Mouse (Mus musculus) limb, embryonic 14.5 days (tissue): ENCODE measurements at regions not wholly inside any gene's neighbourhood (a gene's known extent, or its start where the extent isn't known, plus 50 kb on each side); places are given as distances from the start of the nearest gene placed in this dataset.

Experiments used
- ATAC-seq: fragments of 200-750 bp; cut with Nextera tagmentation; 2 replicates; pipeline ENCODE4 v1.8.0; 2017; ENCODE audit warnings: low read depth, moderate number of reproducible peaks, moderate TSS enrichment; ENCODE audit not compliant: low FRiP score
- DNase-seq: peaks from one replicate; pipeline ENCODE4 v3.0.0-alpha.2; 2015; ENCODE audit warnings: low spot score
- H3K27ac ChIP-seq: fragments of 300-500 bp; sonication (generic); replicated peaks from 2 replicates; pipeline ENCODE4 v1.5.1; 2014; ENCODE audit warnings: low read depth, mild to moderate bottlenecking, low read length, moderate library complexity, mixed read lengths
- H3K27me3 ChIP-seq: fragments of 300-500 bp; sonication (generic); 2 replicates; pipeline ENCODE4 v1.6.1; 2014; ENCODE audit warnings: low read length, mixed read lengths; ENCODE audit not compliant: control insufficient read depth, insufficient read depth
- H3K36me3 ChIP-seq: fragments of 300-500 bp; sonication (generic); 2 replicates; pipeline ENCODE4 v1.6.1; 2014; ENCODE audit warnings: mild to moderate bottlenecking, low read length, moderate library complexity, mixed read lengths; ENCODE audit not compliant: control insufficient read depth, insufficient read depth
- H3K4me1 ChIP-seq: fragments of 300-500 bp; sonication (generic); 2 replicates; pipeline ENCODE4 v1.6.1; 2014; ENCODE audit warnings: antibody characterized with exemption, low read length, mixed read lengths; ENCODE audit not compliant: control insufficient read depth, insufficient read depth
- H3K4me2 ChIP-seq: fragments of 300-500 bp; sonication (generic); replicated peaks from 2 replicates; pipeline ENCODE4 v1.6.1; 2014; ENCODE audit warnings: low read depth, mild to moderate bottlenecking, low read length, moderate library complexity; ENCODE audit not compliant: severe bottlenecking
- H3K4me3 ChIP-seq: fragments of 300-500 bp; sonication (generic); replicated peaks from 2 replicates; pipeline ENCODE4 v1.5.1; 2014; ENCODE audit warnings: low read length
- H3K9ac ChIP-seq: fragments of 300-500 bp; sonication (generic); 2 replicates; pipeline ENCODE4 v1.6.1; 2014; ENCODE audit warnings: mild to moderate bottlenecking, low read depth, low read length, moderate library complexity; ENCODE audit not compliant: severe bottlenecking
- H3K9me3 ChIP-seq: fragments of 300-500 bp; sonication (generic); 2 replicates; pipeline ENCODE4 v1.6.1; 2016; ENCODE audit warnings: low read length; ENCODE audit not compliant: control insufficient read depth
- POLR2A ChIP-seq: fragments of 200-500 bp; IDR thresholded peaks from 2 replicates; pipeline ENCODE4 v1.8.0; 2012; ENCODE audit warnings: inconsistent platforms, mild to moderate bottlenecking, moderate library complexity, borderline replicate concordance; ENCODE audit not compliant: insufficient read depth, insufficient read length; ENCODE audit errors: extremely low read depth
- WGBS: fragments of 180-500 bp; shearing (Covaris S2); extraction: QIAGEN DNeasy Blood & Tissue Kit; methylation state at CpG from one replicate; pipeline ENCODE4 v1.1.7; 2014; 5-methylcytosine and 5-hydroxymethylcytosine counted together

GRCm38 (mm10) chr7:129987119-129987665 is 395.5 kb downstream of the Wdr11 start:
- no peaks in the 10 kb centered on the region for H3K36me3 ChIP-seq
- no peak overlapping the region for H3K27ac ChIP-seq
- no peaks in the 10 kb centered on the region for H3K27me3 ChIP-seq
- peaks cover 19% of the 10 kb centered on the region for H3K4me1 ChIP-seq
- H3K4me3 ChIP-seq, result no peak overlapping the region
- no peak for TF ChIP-seq POLR2A
- H3K9ac ChIP-seq, result no peak overlapping the region
- no peak overlapping the region for H3K4me2 ChIP-seq
- no peaks in the 10 kb centered on the region for H3K9me3 ChIP-seq
- DNase-seq (no peak), ATAC-seq (no peak)
- WGBS, result 45% methylated on average over 6 of the region's 6 CpGs

DNA sequence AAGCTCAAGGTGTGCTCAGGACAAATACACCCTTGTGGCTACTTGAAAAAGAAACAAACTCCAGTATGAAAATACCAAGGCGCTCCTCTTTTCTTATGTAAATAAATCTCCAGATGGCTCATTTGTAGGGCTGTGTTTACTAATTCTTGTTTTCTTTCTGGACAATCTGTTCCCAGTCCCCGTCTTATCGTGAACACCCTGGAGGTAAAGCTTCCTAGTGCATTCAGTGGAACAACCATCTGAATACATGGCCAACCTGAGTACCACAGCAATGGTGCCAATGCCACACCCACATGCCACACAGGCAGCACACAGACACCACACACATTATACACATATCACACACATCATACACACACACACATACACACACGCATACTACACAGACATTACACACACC is 396.1 kb downstream of the Wdr11 start:
- WGBS, result 69% methylated on average over 4 of the region's 4 CpGs
- no peak for DNase-seq

GRCm38 (mm10) chr7:129993446-129994223 is 402.0 kb downstream of the Wdr11 start:
- ATAC-seq (no peak), DNase-seq (no peak)
- H3K9ac ChIP-seq, result no peak overlapping the region
- 0 out of 2 replicates have a peak, but pooled peaks cover 4% of the 10 kb centered on the region for H3K4me1 ChIP-seq
- no peaks in the 10 kb centered on the region for H3K27me3 ChIP-seq
- H3K9me3 ChIP-seq, result no peaks in the 10 kb centered on the region
- no peak overlapping the region for H3K27ac ChIP-seq
- no peaks in the 10 kb centered on the region for H3K36me3 ChIP-seq
- 54% methylated on average over 14 of the region's 14 CpGs for WGBS
- no peak overlapping the region for H3K4me3 ChIP-seq
- no peak overlapping the region for H3K4me2 ChIP-seq
- no peak for TF ChIP-seq POLR2A

More for the DNA sequence above, 396.1 kb downstream of the Wdr11 start:
- no peaks in the 10 kb centered on the region for H3K36me3 ChIP-seq
- no peak overlapping the region for H3K9ac ChIP-seq
- H3K4me1 ChIP-seq, result peaks cover 19% of the 10 kb centered on the region
- H3K4me2 ChIP-seq, result no peak overlapping the region
- TF ChIP-seq POLR2A, result no peak
- H3K4me3 ChIP-seq, result no peak overlapping the region
- no peaks in the 10 kb centered on the region for H3K9me3 ChIP-seq
- H3K27ac ChIP-seq, result no peak overlapping the region
- ATAC-seq, result no peak
- H3K27me3 ChIP-seq, result no peaks in the 10 kb centered on the region

- Histone ChIP-seq H3K4me2 (no peak overlapping the region), H3K27ac (no peak overlapping the region), H3K36me3 (no peaks in the 10 kb centered on the region), H3K4me1 (0 out of 2 replicates have a peak, but pooled peaks cover 4% of the 10 kb centered on the region), H3K9me3 (no peaks in the 10 kb centered on the region), H3K27me3 (no peaks in the 10 kb centered on the region), H3K9ac (no peak overlapping the region), H3K4me3 (no peak overlapping the region)
- ATAC-seq (no peak), DNase-seq (no peak)
- 77% methylated on average over 7 of the region's 7 CpGs for WGBS
- TF ChIP-seq POLR2A, result no peak
Measured at GRCm38 (mm10) chr7:129995529-129995928, 403.9 kb downstream of the Wdr11 start.

- no peaks in the 10 kb centered on the region for H3K27me3 ChIP-seq
- peak overlapping the region; percentile 40 for H3K27ac ChIP-seq
- H3K4me3 ChIP-seq, result no peak overlapping the region
- H3K36me3 ChIP-seq, result no peaks in the 10 kb centered on the region
- peaks cover 13% of the 10 kb centered on the region for H3K4me1 ChIP-seq
- no peak for TF ChIP-seq POLR2A
- DNase-seq, result no peak
- WGBS, result 48% methylated on average over 10 of the region's 10 CpGs
- no peak overlapping the region; the same call in 1 of the 2 replicates for H3K4me2 ChIP-seq
- H3K9me3 ChIP-seq, result no peaks in the 10 kb centered on the region
- no peak overlapping the region for H3K9ac ChIP-seq
- no peak for ATAC-seq
Measured at GRCm38 (mm10) chr7:130001064-130001463, 409.4 kb downstream of the Wdr11 start.
